Comparison of ENCODE assay signal across 8 mouse cellular contexts in the genomic region with DNA sequence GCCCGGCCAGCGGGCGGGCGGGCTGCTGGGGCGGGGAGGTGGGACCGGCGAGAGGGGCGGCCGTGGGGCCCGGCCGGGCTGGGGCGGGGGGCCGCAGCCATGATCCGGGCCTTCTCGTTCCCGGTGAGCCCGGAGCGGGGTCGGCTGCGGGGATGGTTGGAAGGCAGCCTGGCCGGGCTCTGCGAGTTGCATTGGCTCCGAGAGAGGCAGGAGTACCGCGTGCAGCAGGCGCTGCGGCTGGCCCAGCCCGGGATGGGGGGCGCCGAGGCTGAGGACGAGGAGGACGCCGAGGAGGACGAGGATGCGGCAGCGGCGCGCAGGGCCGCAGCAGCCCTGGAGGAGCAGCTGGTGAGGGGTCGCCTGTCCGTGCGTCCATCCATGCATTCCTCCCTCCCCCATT. TPM values are rescaled to one million over a fixed set of nuclear protein-coding genes. Genes with fewer than 3 reads are reported as not detected.
A peak's percentile ranks its signal among the peaks of the same experiment; 100 is the strongest.
DNase-seq lines count a peak whose midpoint lies in the region; ATAC-seq and TF ChIP-seq lines count a peak whose summit lies in the region.

No protein-coding gene starts in this region.

- no peak for TF ChIP-seq CTCF in brain, embryonic 14.5 days (IDR thresholded peaks at IDR 0.05; ENCODE audit: borderline replicate concordance, extremely low read depth, insufficient read depth, insufficient read length)

- peak; percentile 35; the same call in 1 of the 2 replicates for ATAC-seq in kidney, embryonic 15.5 days (replicated peaks; ENCODE audit: low FRiP score)
- peak; percentile 67; the same call in 1 of the 2 replicates for ATAC-seq in hindbrain, embryonic 13.5 days (ENCODE audit: low FRiP score)
- ATAC-seq in midbrain, embryonic 15.5 days (replicated peaks): peak; percentile 70

- H3K9me3 ChIP-seq in kidney, embryonic 15.5 days (replicated peaks): no peaks in the 10 kb centered on the region
- no peaks in the 10 kb centered on the region for H3K9me3 ChIP-seq in hindbrain, embryonic 13.5 days
- H3K9me3 ChIP-seq in midbrain, embryonic 15.5 days: no peaks in the 10 kb centered on the region

- H3K9ac ChIP-seq in kidney, embryonic 15.5 days: peak overlapping the region; percentile 81
- H3K9ac ChIP-seq in hindbrain, embryonic 13.5 days: peak overlapping the region; percentile 90
- peak overlapping the region; percentile 72 for H3K9ac ChIP-seq in midbrain, embryonic 15.5 days

- peak; percentile 83 for TF ChIP-seq POLR2A in brain, embryonic 14.5 days (IDR thresholded peaks at IDR 0.05; ENCODE audit: borderline replicate concordance, extremely low read depth, insufficient read depth, insufficient read length, poor library complexity, severe bottlenecking)

- H3K27me3 ChIP-seq in kidney, embryonic 15.5 days: no peaks in the 10 kb centered on the region
- no peaks in the 10 kb centered on the region for H3K27me3 ChIP-seq in hindbrain, embryonic 13.5 days
- no peaks in the 10 kb centered on the region for H3K27me3 ChIP-seq in midbrain, embryonic 15.5 days (replicated peaks)

- peak overlapping the region; percentile 81 for H3K27ac ChIP-seq in kidney, embryonic 15.5 days
- H3K27ac ChIP-seq in hindbrain, embryonic 13.5 days: peak overlapping the region; percentile 91
- H3K27ac ChIP-seq in midbrain, embryonic 15.5 days: peak overlapping the region; percentile 83

- H3K4me2 ChIP-seq in kidney, embryonic 15.5 days: peak overlapping the region; percentile 96
- H3K4me2 ChIP-seq in hindbrain, embryonic 13.5 days: peak overlapping the region; percentile 79
- peak overlapping the region; percentile 80 for H3K4me2 ChIP-seq in midbrain, embryonic 15.5 days

- H3K4me1 ChIP-seq in kidney, embryonic 15.5 days: peaks cover 40% of the 10 kb centered on the region
- peaks cover 32% of the 10 kb centered on the region for H3K4me1 ChIP-seq in hindbrain, embryonic 13.5 days (replicated peaks)
- H3K4me1 ChIP-seq in midbrain, embryonic 15.5 days: peaks cover 30% of the 10 kb centered on the region

- peaks cover 17% of the 10 kb centered on the region; the same call in 1 of the 2 replicates for H3K36me3 ChIP-seq in kidney, embryonic 15.5 days
- H3K36me3 ChIP-seq in hindbrain, embryonic 13.5 days: peaks cover 20% of the 10 kb centered on the region
- no peaks in the 10 kb centered on the region for H3K36me3 ChIP-seq in midbrain, embryonic 15.5 days (replicated peaks)

- DNase-seq in kidney, postnatal 25 days: no peak
- no peak for DNase-seq in brain, embryonic 14.5 days (ENCODE audit: low read depth)
- no peak for DNase-seq in adrenal gland, adult 18-20 months (ENCODE audit: low spot score in 2 of 2)
- DNase-seq in gastrocnemius, postnatal 25 days: no peak
- DNase-seq in layer of hippocampus, adult 9-11 months: no peak

- WGBS in kidney, embryonic 15.5 days: 2% methylated on average over 32 of the region's 42 CpGs
- 0% methylated on average over 30 of the region's 42 CpGs for WGBS in hindbrain, embryonic 13.5 days
- WGBS in midbrain, embryonic 15.5 days: 0% methylated on average over 27 of the region's 42 CpGs

- H3K4me3 ChIP-seq in kidney, embryonic 15.5 days (replicated peaks): peak overlapping the region; percentile 81
- peak overlapping the region; percentile 83 for H3K4me3 ChIP-seq in hindbrain, embryonic 13.5 days
- peak overlapping the region; percentile 68 for H3K4me3 ChIP-seq in midbrain, embryonic 15.5 days

RNA-seq across cellular contexts. Expression of gene Dact3, which starts 0.2 kb away (rescaled TPM):
- 2.6 TPM in 2 replicates for polyA plus RNA-seq in kidney, embryonic 15.5 days (2015; fragmentation: Nextera tagmentation; extraction: Ambion mirVana)
- 41.7 and 43.6 TPM in 2 replicates for polyA plus RNA-seq in brain, embryonic 14.5 days (2012; rRNA removed)
- polyA plus RNA-seq in hindbrain, embryonic 13.5 days (2015; fragmentation: Nextera tagmentation; extraction: Ambion mirVana): 2.8 and 2.9 TPM in 2 replicates
- 4.7 and 4.8 TPM in 2 replicates for polyA plus RNA-seq in midbrain, embryonic 15.5 days (2015; fragmentation: Nextera tagmentation; extraction: Ambion mirVana)
- 1 to 10 TPM; 3.1 to 3.8 TPM for total RNA-seq in adrenal gland, adult 18-20 months (2021)
- 1 to 10 TPM; 1.9 to 2.3 TPM for total RNA-seq in gastrocnemius, postnatal 25 days (2021)

RNA-seq across cellular contexts. Expression of gene Gng8, which starts 16.3 kb away (rescaled TPM):
- 6.8 and 7.8 TPM in 2 replicates for polyA plus RNA-seq in kidney, embryonic 15.5 days (2015; fragmentation: Nextera tagmentation; extraction: Ambion mirVana)
- polyA plus RNA-seq in brain, embryonic 14.5 days (2012; rRNA removed): 11.5 and 15.5 TPM in 2 replicates
- polyA plus RNA-seq in hindbrain, embryonic 13.5 days (2015; fragmentation: Nextera tagmentation; extraction: Ambion mirVana): 6.1 and 8.2 TPM in 2 replicates
- polyA plus RNA-seq in midbrain, embryonic 15.5 days (2015; fragmentation: Nextera tagmentation; extraction: Ambion mirVana): 9.7 and 16.6 TPM in 2 replicates
- under 1 TPM in 1 of 2 experiments, not detected in 1; 0.35 TPM for total RNA-seq in adrenal gland, adult 18-20 months (2021)
- total RNA-seq in gastrocnemius, postnatal 25 days (2021): not detected

RNA-seq across cellular contexts. Expression of gene Ptgir, which starts 31.0 kb away (rescaled TPM):
- 1.5 and 2.1 TPM in 2 replicates for polyA plus RNA-seq in kidney, embryonic 15.5 days (2015; fragmentation: Nextera tagmentation; extraction: Ambion mirVana)
- polyA plus RNA-seq in brain, embryonic 14.5 days (2012; rRNA removed): 0.47 and 0.75 TPM in 2 replicates
- 0.78 and 0.83 TPM in 2 replicates for polyA plus RNA-seq in hindbrain, embryonic 13.5 days (2015; fragmentation: Nextera tagmentation; extraction: Ambion mirVana)
- polyA plus RNA-seq in midbrain, embryonic 15.5 days (2015; fragmentation: Nextera tagmentation; extraction: Ambion mirVana): 0.42 and 0.43 TPM in 2 replicates
- 1 to 10 TPM in 1 of 2 experiments, under 1 TPM in 1; 0.96 to 1.1 TPM for total RNA-seq in adrenal gland, adult 18-20 months (2021)
- total RNA-seq in gastrocnemius, postnatal 25 days (2021): 1 to 10 TPM in 1 of 2 experiments, under 1 TPM in 1; 0.97 to 1.3 TPM

RNA-seq across cellular contexts. Expression of gene Prkd2, which starts 32.6 kb away (rescaled TPM):
- polyA plus RNA-seq in kidney, embryonic 15.5 days (2015; fragmentation: Nextera tagmentation; extraction: Ambion mirVana): 14.6 and 17.7 TPM in 2 replicates
- 13.9 and 14.0 TPM in 2 replicates for polyA plus RNA-seq in brain, embryonic 14.5 days (2012; rRNA removed)
- 6.6 and 7.3 TPM in 2 replicates for polyA plus RNA-seq in hindbrain, embryonic 13.5 days (2015; fragmentation: Nextera tagmentation; extraction: Ambion mirVana)
- 6.7 TPM in 2 replicates for polyA plus RNA-seq in midbrain, embryonic 15.5 days (2015; fragmentation: Nextera tagmentation; extraction: Ambion mirVana)
- total RNA-seq in adrenal gland, adult 18-20 months (2021): 10 to 100 TPM; 13.9 to 23.3 TPM
- 1 to 10 TPM; 5.0 to 5.3 TPM for total RNA-seq in gastrocnemius, postnatal 25 days (2021)

RNA-seq across cellular contexts. Expression of gene Calm3, which starts 48.6 kb away (rescaled TPM):
- 116 and 124 TPM in 2 replicates for polyA plus RNA-seq in kidney, embryonic 15.5 days (2015; fragmentation: Nextera tagmentation; extraction: Ambion mirVana)
- 580 and 837 TPM in 2 replicates for polyA plus RNA-seq in brain, embryonic 14.5 days (2012; rRNA removed)
- 307 and 317 TPM in 2 replicates for polyA plus RNA-seq in hindbrain, embryonic 13.5 days (2015; fragmentation: Nextera tagmentation; extraction: Ambion mirVana)
- 351 and 370 TPM in 2 replicates for polyA plus RNA-seq in midbrain, embryonic 15.5 days (2015; fragmentation: Nextera tagmentation; extraction: Ambion mirVana)
- 100 to 1,000 TPM; 227 to 234 TPM for total RNA-seq in adrenal gland, adult 18-20 months (2021)
- 100 to 1,000 TPM; 257 to 291 TPM for total RNA-seq in gastrocnemius, postnatal 25 days (2021)
